Mouse (Mus musculus): ENCODE results near the gene Ercc4. TPM values are rescaled to one million over a fixed set of nuclear protein-coding genes. Genes with fewer than 3 reads are reported as not detected.

Gene Ercc4
- 6.1 and 7.1 TPM in 2 replicates for polyA plus RNA-seq (2012)

GRCm38 (mm10) chr16:13109156-13109989 lies at the start of gene Ercc4:
TSS of gene Ercc4 (plus strand) at chr16:13109684.

Other genes with a start within 250 kb of the Ercc4 start
- gene Mrtfb, start 146.8 kb downstream of the Ercc4 start, polyA plus RNA-seq (2012), result 2.0 and 2.6 TPM in 2 replicates